Mouse (Mus musculus) G1E (cell line): ENCODE results near the gene Arhgef6.

ENCODE experiments used
- CTCF ChIP-seq: IDR thresholded peaks from 2 replicates; pipeline ENCODE4 v1.5.1; 2012; ENCODE audit warnings: low read depth, low read length, inconsistent platforms, mixed read lengths
- GATA1 ChIP-seq: IDR thresholded peaks from 2 replicates; pipeline ENCODE4 v1.6.1; 2012; ENCODE audit warnings: borderline replicate concordance, low read length, inconsistent platforms, mixed read lengths
- GATA2 ChIP-seq: IDR thresholded peaks from 2 replicates; pipeline ENCODE4 v1.6.1; 2012; ENCODE audit warnings: low read depth, low read length, inconsistent platforms, borderline replicate concordance
- POLR2AphosphoS5 ChIP-seq: IDR thresholded peaks from 2 replicates; pipeline ENCODE4 v1.6.1; 2012; ENCODE audit warnings: low read depth, low read length, inconsistent platforms; ENCODE audit not compliant: insufficient replicate concordance
- TAL1 ChIP-seq: conservative IDR thresholded peaks from 2 replicates; pipeline ENCODE4 v1.6.1; 2012; ENCODE audit warnings: low read depth, low read length, inconsistent platforms, mixed read lengths

- TF ChIP-seq CTCF (no peak), POLR2AphosphoS5 (no peak), GATA1 (no peak), GATA2 (no peak), TAL1 (no peak)
Observed at GRCm38 (mm10) chrX:57215495-57215894, 123.0 kb downstream of the Arhgef6 start.
